Mouse (Mus musculus): ENCODE results near the gene Sipa1l1. TPM values are rescaled to one million over a fixed set of nuclear protein-coding genes. Genes with fewer than 3 reads are reported as not detected.
"Not testable (repeated sequence)": the region's sequence is repeated elsewhere in the genome, so short reads cannot be mapped to it uniquely, and the experiment has no call there.

Sipa1l1 gene
- polyA plus RNA-seq, 1 experiment from 2014 or later, result 39.0 TPM

DNA sequence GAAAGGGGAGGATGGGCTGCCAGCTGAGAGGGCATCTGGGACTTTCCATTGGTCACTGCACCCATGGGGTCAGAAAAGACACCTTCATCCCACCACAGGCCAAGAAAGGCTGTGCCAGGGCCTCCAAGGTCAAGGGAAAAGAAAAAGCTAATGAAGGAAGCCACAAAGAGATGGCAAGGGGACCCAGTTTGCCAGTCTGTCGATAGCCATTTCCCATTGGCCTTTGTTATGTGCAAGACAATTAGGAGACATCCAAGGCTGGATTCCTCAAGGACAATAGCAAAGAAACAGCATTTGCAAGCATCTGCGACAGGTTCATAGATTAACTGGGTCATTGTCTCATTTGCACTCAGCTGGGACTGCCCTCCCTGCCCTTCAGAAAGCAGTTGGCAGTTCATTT, 316.3 kb downstream of the Sipa1l1 start:
- Histone ChIP-seq H3K4me3 (no peak overlapping the region), H3K9ac (no peak overlapping the region), H3K4me2 (no peak overlapping the region), H3K9me3 (no peaks in the 10 kb centered on the region), H3K36me3 (no peaks in the 10 kb centered on the region), H3K27me3 (no peaks in the 10 kb centered on the region), H3K27ac (no peak overlapping the region), H3K4me1 (no peaks in the 10 kb centered on the region)
- 62% methylated on average over 2 of the region's 2 CpGs for WGBS
- ATAC-seq (ENCODE audit: insufficient number of reproducible peaks, low FRiP score, low TSS enrichment, low read depth), result no peak

DNA sequence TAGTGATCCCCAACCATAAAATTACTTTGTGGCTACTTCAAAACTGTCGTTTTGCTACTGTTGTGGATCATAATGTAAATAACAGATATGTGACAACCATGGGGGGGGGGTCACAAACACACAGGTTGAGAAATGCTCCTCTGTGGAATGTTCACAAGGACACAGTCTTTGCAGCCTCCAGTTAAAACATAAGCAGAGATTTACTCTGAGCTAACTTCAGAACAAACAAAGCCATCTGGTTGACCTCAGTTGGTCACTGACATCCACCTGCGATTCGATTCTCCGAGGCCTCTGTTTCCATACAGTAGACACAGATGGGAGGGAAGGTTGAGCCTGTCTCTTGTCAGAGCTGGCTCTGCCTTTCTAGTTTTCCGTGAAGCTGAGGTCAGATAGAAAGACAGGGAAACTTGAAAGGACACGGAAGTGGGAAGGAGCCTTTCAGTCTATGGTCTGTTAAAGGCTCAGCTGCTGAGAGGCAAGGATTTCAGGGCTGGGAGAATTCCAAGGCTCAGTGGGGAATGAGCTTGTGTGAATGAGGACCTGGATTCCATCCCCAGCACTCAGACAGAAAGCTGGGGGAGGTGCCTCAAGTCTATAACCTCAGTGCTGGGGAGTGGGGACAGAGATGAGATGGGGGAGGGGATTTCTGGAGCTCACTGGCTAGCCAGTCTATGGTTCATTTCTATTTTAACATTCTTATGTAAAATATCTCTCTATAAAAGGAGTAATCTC, 317.9 kb downstream of the Sipa1l1 start:
- H3K9ac ChIP-seq, result no peak overlapping the region
- no peak overlapping the region for H3K4me2 ChIP-seq
- no peak overlapping the region for H3K27ac ChIP-seq
- 44% methylated on average over 6 of the region's 6 CpGs for WGBS
- no peaks in the 10 kb centered on the region for H3K4me1 ChIP-seq
- H3K9me3 ChIP-seq, result no peaks in the 10 kb centered on the region
- H3K27me3 ChIP-seq, result no peaks in the 10 kb centered on the region
- no peaks in the 10 kb centered on the region for H3K36me3 ChIP-seq
- H3K4me3 ChIP-seq, result no peak overlapping the region
- no peak for ATAC-seq (ENCODE audit: insufficient number of reproducible peaks, low FRiP score, low TSS enrichment, low read depth)

GRCm38 (mm10) chr12:82489093-82489492, 320.0 kb downstream of the Sipa1l1 start:
- H3K36me3 ChIP-seq, result no peaks in the 10 kb centered on the region
- H3K9ac ChIP-seq, result no peak overlapping the region
- H3K27me3 ChIP-seq, result no peaks in the 10 kb centered on the region
- no peaks in the 10 kb centered on the region for H3K4me1 ChIP-seq
- no peak overlapping the region for H3K4me3 ChIP-seq
- no peaks in the 10 kb centered on the region for H3K9me3 ChIP-seq
- no peak overlapping the region for H3K27ac ChIP-seq
- no peak overlapping the region for H3K4me2 ChIP-seq
- no peak for ATAC-seq (ENCODE audit: insufficient number of reproducible peaks, low FRiP score, low TSS enrichment, low read depth)
- WGBS, result 45% methylated on average over 4 of the region's 4 CpGs

DNA sequence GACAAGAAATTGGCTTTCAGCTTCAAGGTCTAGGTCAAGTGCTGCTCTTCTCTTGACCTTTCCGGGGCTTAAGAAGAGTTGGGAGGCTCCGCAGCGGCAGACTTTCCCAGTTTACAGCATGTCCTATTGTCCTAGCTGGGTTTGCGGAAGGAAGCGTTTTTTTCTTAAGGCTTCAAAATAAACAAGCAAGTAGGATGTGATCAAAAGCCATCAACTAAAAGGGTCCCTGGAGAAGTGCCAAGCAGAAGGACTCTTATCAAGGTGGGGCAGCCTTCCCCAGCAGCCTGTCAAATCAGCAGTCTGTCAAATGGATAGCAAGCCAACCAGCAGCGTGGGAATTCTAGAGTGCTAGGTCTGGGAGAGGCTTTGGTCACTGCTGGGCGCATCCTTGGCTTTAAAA, 320.5 kb downstream of the Sipa1l1 start:
- Histone ChIP-seq H3K9ac (no peak overlapping the region), H3K4me1 (no peaks in the 10 kb centered on the region), H3K27me3 (no peaks in the 10 kb centered on the region), H3K36me3 (no peaks in the 10 kb centered on the region), H3K27ac (no peak overlapping the region), H3K4me3 (no peak overlapping the region), H3K9me3 (no peaks in the 10 kb centered on the region), H3K4me2 (no peak overlapping the region)
- WGBS, result 76% methylated on average over 7 of the region's 7 CpGs
- ATAC-seq (ENCODE audit: insufficient number of reproducible peaks, low FRiP score, low TSS enrichment, low read depth), result no peak

DNA sequence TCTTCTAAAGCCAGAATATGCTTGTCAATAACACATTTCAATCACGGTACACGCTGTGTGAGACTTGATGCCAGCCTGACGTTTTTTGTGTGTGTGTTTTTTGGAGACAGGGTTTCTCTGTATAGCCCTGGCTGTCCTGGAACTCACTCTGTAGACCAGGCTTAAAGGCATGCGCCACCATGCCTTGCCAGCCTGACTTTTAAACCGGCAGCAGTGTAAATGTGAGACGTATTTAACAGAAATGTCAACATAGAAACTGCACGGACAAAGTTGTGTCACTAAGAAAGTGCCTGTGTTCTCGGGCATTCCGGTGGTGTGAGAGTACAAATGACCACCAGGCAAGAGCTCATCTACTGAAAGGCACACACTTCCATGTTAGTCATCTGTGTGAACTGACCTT, 323.3 kb downstream of the Sipa1l1 start:
- ATAC-seq (ENCODE audit: insufficient number of reproducible peaks, low FRiP score, low TSS enrichment, low read depth), result no peak
- WGBS, result 82% methylated on average over 9 of the region's 9 CpGs
- H3K9ac ChIP-seq, result no peak overlapping the region
- H3K4me3 ChIP-seq, result no peak overlapping the region
- H3K4me1 ChIP-seq, result no peaks in the 10 kb centered on the region
- no peaks in the 10 kb centered on the region for H3K27me3 ChIP-seq
- no peaks in the 10 kb centered on the region for H3K9me3 ChIP-seq
- no peak overlapping the region for H3K27ac ChIP-seq
- H3K36me3 ChIP-seq, result no peaks in the 10 kb centered on the region
- H3K4me2 ChIP-seq, result no peak overlapping the region

DNA sequence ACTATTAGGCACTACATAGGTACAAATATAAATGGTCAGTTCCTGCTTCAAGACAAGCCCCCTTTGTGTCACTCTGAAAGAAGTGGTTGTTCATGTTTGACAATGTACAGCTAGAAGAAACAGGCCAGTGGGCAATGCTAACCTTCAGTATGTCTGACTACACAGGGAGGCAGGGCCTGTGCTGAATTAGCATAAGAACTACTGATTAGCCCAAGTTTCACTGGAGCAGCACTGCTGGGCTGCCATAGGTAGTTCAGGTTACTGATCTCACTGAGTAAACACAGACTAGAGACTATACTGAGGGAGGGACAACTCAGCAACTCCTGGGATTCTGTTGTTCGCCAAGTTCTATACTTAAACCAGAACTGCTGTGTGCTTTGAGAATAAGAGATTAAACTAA, 324.1 kb downstream of the Sipa1l1 start:
- not testable (repeated sequence) for H3K4me1 ChIP-seq; H3K9me3 ChIP-seq; H3K9ac ChIP-seq; ATAC-seq (ENCODE audit: insufficient number of reproducible peaks, low FRiP score, low TSS enrichment, low read depth); H3K27me3 ChIP-seq; H3K4me2 ChIP-seq; H3K27ac ChIP-seq; H3K36me3 ChIP-seq; H3K4me3 ChIP-seq
- 50% methylated on average over 1 of the region's 1 CpGs for WGBS

- Histone ChIP-seq H3K9ac (no peak overlapping the region), H3K36me3 (no peaks in the 10 kb centered on the region), H3K9me3 (no peaks in the 10 kb centered on the region), H3K4me1 (peaks cover 6% of the 10 kb centered on the region; the same call in 1 of the 2 replicates), H3K4me3 (no peak overlapping the region), H3K4me2 (no peak overlapping the region), H3K27ac (no peak overlapping the region), H3K27me3 (no peaks in the 10 kb centered on the region)
- WGBS, result 62% methylated on average over 4 of the region's 4 CpGs
- ATAC-seq (ENCODE audit: insufficient number of reproducible peaks, low FRiP score, low TSS enrichment, low read depth), result no peak
Observed at GRCm38 (mm10) chr12:82495936-82496335, 326.8 kb downstream of the Sipa1l1 start.

DNA sequence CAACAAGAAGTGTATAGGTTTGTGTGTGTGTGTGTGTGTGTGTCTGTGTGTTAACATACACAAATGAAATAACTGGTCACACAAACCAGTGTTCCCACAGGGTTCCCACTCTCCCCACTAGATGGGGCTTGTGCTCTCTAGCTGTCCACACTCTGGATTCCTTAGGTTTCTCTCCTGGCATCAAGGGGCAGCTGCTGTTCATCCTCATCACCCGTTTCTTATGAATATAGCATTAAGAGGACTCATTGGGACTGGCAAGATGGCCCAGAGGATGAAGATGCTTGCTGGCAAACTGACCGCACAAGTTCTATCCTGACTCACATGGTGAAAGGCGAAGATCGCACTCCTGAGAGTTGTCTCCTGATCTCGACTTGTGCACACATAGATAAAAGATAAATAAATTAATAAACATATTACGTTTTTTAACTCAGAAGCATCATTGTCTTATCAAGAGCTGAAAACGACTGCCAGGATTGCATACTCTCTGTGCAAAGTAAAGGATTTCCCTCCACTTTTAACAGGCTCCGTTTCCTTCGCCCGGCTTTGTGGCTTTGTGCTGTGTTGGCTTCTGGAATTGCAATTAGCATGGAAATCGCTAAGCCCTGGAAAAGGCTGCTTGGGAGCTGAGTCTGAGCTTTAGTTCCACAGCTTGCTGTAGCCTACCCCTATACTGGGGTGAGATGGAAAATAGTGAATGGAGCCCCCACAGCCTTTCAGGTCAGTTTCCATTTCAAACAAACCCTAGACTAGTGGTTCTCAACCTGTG, 328.9 kb downstream of the Sipa1l1 start:
- Histone ChIP-seq H3K9ac (no peak overlapping the region), H3K4me1 (peaks cover 6% of the 10 kb centered on the region; the same call in 1 of the 2 replicates), H3K9me3 (no peaks in the 10 kb centered on the region), H3K27ac (no peak overlapping the region), H3K4me2 (peak overlapping the region; percentile 30; the same call in 1 of the 2 replicates), H3K4me3 (no peak overlapping the region), H3K27me3 (no peaks in the 10 kb centered on the region), H3K36me3 (no peaks in the 10 kb centered on the region)
- 36% methylated on average over 11 of the region's 11 CpGs for WGBS
- ATAC-seq (ENCODE audit: insufficient number of reproducible peaks, low FRiP score, low TSS enrichment, low read depth), result no peak

- Histone ChIP-seq H3K27ac (no peak overlapping the region), H3K9ac (no peak overlapping the region), H3K27me3 (no peaks in the 10 kb centered on the region), H3K4me2 (no peak overlapping the region), H3K4me3 (no peak overlapping the region), H3K9me3 (no peaks in the 10 kb centered on the region), H3K4me1 (peaks cover 6% of the 10 kb centered on the region; the same call in 1 of the 2 replicates), H3K36me3 (no peaks in the 10 kb centered on the region)
- 79% methylated on average over 4 of the region's 4 CpGs for WGBS
- no peak for ATAC-seq (ENCODE audit: insufficient number of reproducible peaks, low FRiP score, low TSS enrichment, low read depth)
Observed at GRCm38 (mm10) chr12:82498701-82499100, 329.6 kb downstream of the Sipa1l1 start.

GRCm38 (mm10) chr12:82499731-82500130, 330.6 kb downstream of the Sipa1l1 start:
- no peak overlapping the region for H3K9ac ChIP-seq
- H3K9me3 ChIP-seq, result no peaks in the 10 kb centered on the region
- no peaks in the 10 kb centered on the region for H3K27me3 ChIP-seq
- no peak overlapping the region for H3K4me2 ChIP-seq
- H3K27ac ChIP-seq, result no peak overlapping the region
- no peaks in the 10 kb centered on the region for H3K36me3 ChIP-seq
- WGBS, result 76% methylated on average over 5 of the region's 5 CpGs
- ATAC-seq (ENCODE audit: insufficient number of reproducible peaks, low FRiP score, low TSS enrichment, low read depth), result no peak
- no peak overlapping the region for H3K4me3 ChIP-seq
- peaks cover 6% of the 10 kb centered on the region; the same call in 1 of the 2 replicates for H3K4me1 ChIP-seq
